In the genomic region with DNA sequence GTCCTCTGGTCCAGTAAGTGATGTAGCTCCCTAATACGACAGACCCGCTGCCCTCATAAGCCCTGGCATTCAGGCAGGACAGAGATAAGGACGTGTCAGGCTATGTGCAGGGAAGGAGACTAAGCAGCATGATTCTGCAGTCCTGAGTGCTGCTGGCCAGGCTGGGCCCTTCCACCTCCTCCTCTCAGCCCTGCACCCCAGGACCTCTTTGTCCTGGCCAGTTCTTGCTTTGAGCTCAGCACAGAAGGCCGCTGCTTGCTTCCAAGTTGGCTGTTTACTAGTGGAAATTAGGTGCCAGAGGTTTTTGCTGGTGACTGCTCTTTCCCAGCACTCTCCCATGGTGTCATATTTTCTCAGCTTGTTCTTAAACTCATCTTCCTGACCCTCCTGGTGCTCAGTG, we compare ENCODE assay signal across 11 mouse cellular contexts.
A peak's percentile ranks its signal among the peaks of the same experiment; 100 is the strongest.
DNase-seq lines count a peak whose midpoint lies in the region; ATAC-seq lines count a peak whose summit lies in the region.
"Had no signal": no experiment of that assay in that cellular context is flagged by ENCODE, and none has a peak within 500 bp of the region (broad histone marks: within the 10 kb centered on the region; RNA-seq: fewer than 3 reads in every experiment).

No protein-coding gene starts in this region.

- H3K36me3 ChIP-seq in megakaryocyte, embryonic 14.5 days (replicated peaks; ENCODE audit: low read length) = no peaks in the 10 kb centered on the region
- H3K36me3 ChIP-seq: neural tube, embryonic 15.5 days had no signal

- no peaks in the 10 kb centered on the region for H3K27me3 ChIP-seq in megakaryocyte, embryonic 14.5 days (replicated peaks)
- H3K27me3 ChIP-seq: neural tube, embryonic 15.5 days had no signal

- no peak; the same call in 1 of the 2 replicates for ATAC-seq in cerebellum, adult (ENCODE audit: insufficient number of reproducible peaks, low FRiP score, low TSS enrichment)
- no peak for ATAC-seq in megakaryocyte, adult 5-6 weeks (ENCODE audit: poor library complexity, severe bottlenecking)

- H3K4me1 ChIP-seq in megakaryocyte, embryonic 14.5 days = no peaks in the 10 kb centered on the region
- H3K4me1 ChIP-seq: neural tube, embryonic 15.5 days had no signal

- H3K9me3 ChIP-seq in megakaryocyte, embryonic 14.5 days = peaks cover 21% of the 10 kb centered on the region
- H3K9me3 ChIP-seq: neural tube, embryonic 15.5 days had no signal

- DNase-seq in cerebellum, adult 11 months = peak; percentile 11
- peak; percentile 20 to 23 for DNase-seq in heart, postnatal 10 days
- DNase-seq in lung, postnatal 4 days = peak; percentile 11 to 61
- no peak for DNase-seq in ovary, adult 18-20 months (ENCODE audit: low spot score)
- DNase-seq in adrenal gland, postnatal 25 days = no peak
- DNase-seq: kidney, postnatal 10 days; thymus, postnatal 36 days had no signal

- peak overlapping the region; percentile 70 for H3K4me3 ChIP-seq in megakaryocyte, embryonic 14.5 days (replicated peaks)
- H3K4me3 ChIP-seq: neural tube, embryonic 15.5 days had no signal

- intact Hi-C loops in heart, postnatal 10 days (cut with DNase I) = no loop called here

Comparison
In these comparisons a context has a peak if more than half of its experiments do, and no peak if none do; other contexts are left out.
1. DNase-seq: peak in cerebellum, adult 11 months (single experiment), heart, postnatal 10 days (2 of 2) and lung, postnatal 4 days (2 of 2); none in ovary, adult 18-20 months (single experiment) and adrenal gland, postnatal 25 days (single experiment).